Mouse (Mus musculus) midbrain, embryonic 14.5 days (tissue): ENCODE results near the gene Agpat3. TPM values are rescaled to one million over a fixed set of nuclear protein-coding genes. Genes with fewer than 3 reads are reported as not detected.

Experiments
- ATAC-seq: fragments of 200-750 bp; cut with Nextera tagmentation; 2 replicates; pipeline ENCODE4 v1.8.0; 2017; ENCODE audit warnings: moderate number of reproducible peaks, moderate library complexity; ENCODE audit not compliant: low FRiP score, low TSS enrichment
- DNase-seq: peaks from one replicate; pipeline ENCODE4 v3.0.0-alpha.2; 2015
- H3K27ac ChIP-seq: fragments of 300-500 bp; sonication (generic); replicated peaks from 2 replicates; pipeline ENCODE4 v1.5.1; 2014; ENCODE audit warnings: mild to moderate bottlenecking, low read depth, low read length, moderate library complexity
- H3K27me3 ChIP-seq: fragments of 300-500 bp; sonication (generic); 2 replicates; pipeline ENCODE4 v1.6.1; 2014; ENCODE audit warnings: low read length, control low read depth, mixed read lengths; ENCODE audit not compliant: control insufficient read depth, insufficient read depth
- H3K36me3 ChIP-seq: fragments of 300-500 bp; sonication (generic); 2 replicates; pipeline ENCODE4 v1.6.1; 2014; ENCODE audit warnings: low read length, control low read depth; ENCODE audit not compliant: control insufficient read depth, insufficient read depth
- H3K4me1 ChIP-seq: fragments of 300-500 bp; sonication (generic); 2 replicates; pipeline ENCODE4 v1.6.1; 2014; ENCODE audit warnings: mild to moderate bottlenecking, antibody characterized with exemption, low read length, control low read depth; ENCODE audit not compliant: control insufficient read depth, insufficient read depth
- H3K4me2 ChIP-seq: fragments of 300-500 bp; sonication (generic); 2 replicates; pipeline ENCODE4 v1.6.1; 2014; ENCODE audit warnings: mild to moderate bottlenecking, low read length, moderate library complexity
- H3K4me3 ChIP-seq: fragments of 300-500 bp; sonication (generic); replicated peaks from 2 replicates; pipeline ENCODE4 v1.5.1; 2014; ENCODE audit warnings: low read depth, low read length
- H3K9ac ChIP-seq: fragments of 300-500 bp; sonication (generic); replicated peaks from 2 replicates; pipeline ENCODE4 v1.6.1; 2014; ENCODE audit warnings: mild to moderate bottlenecking, low read length, moderate library complexity
- H3K9me3 ChIP-seq: fragments of 300-500 bp; sonication (generic); 2 replicates; pipeline ENCODE4 v1.6.1; 2016; ENCODE audit warnings: low read length, control low read depth, mixed read lengths; ENCODE audit not compliant: control insufficient read depth
- WGBS: fragments of 180-500 bp; shearing (Covaris S2); extraction: QIAGEN DNeasy Blood & Tissue Kit; methylation state at CpG from one replicate; pipeline ENCODE4 v1.1.7; 2014; 5-methylcytosine and 5-hydroxymethylcytosine counted together
- polyA plus RNA-seq: library from polyadenylated mRNA; unstranded; fragments of >200 nt; fragmentation: Nextera tagmentation; extraction: Ambion mirVana; gene quantifications from 2 replicates; pipeline ENCODE4 v1.2.1, GENCODE M21; 2014

Agpat3 gene
- polyA plus RNA-seq, 1 experiment from 2014 or later, result 61.4 TPM

- WGBS, result 66% methylated on average over 20 of the region's 20 CpGs
- Histone ChIP-seq H3K4me1 (no peaks in the 10 kb centered on the region), H3K4me2 (no peak overlapping the region), H3K9ac (no peak overlapping the region), H3K9me3 (no peaks in the 10 kb centered on the region), H3K4me3 (no peak overlapping the region), H3K36me3 (no peaks in the 10 kb centered on the region), H3K27ac (no peak overlapping the region), H3K27me3 (peaks cover 11% of the 10 kb centered on the region)
- DNase-seq, result no peak
- no peak for ATAC-seq
Measured at GRCm38 (mm10) chr10:78388216-78388980, 36.1 kb upstream of the Agpat3 start.

GRCm38 (mm10) chr10:78385520-78385919 is 33.2 kb upstream of the Agpat3 start:
- DNase-seq (no peak), ATAC-seq (no peak)
- H3K9ac ChIP-seq, result no peak overlapping the region
- H3K4me1 ChIP-seq, result no peaks in the 10 kb centered on the region
- no peaks in the 10 kb centered on the region for H3K9me3 ChIP-seq
- WGBS, result 74% methylated on average over 5 of the region's 5 CpGs
- no peaks in the 10 kb centered on the region for H3K36me3 ChIP-seq
- H3K4me3 ChIP-seq, result no peak overlapping the region
- no peak overlapping the region for H3K27ac ChIP-seq
- H3K4me2 ChIP-seq, result no peak overlapping the region
- H3K27me3 ChIP-seq, result no peaks in the 10 kb centered on the region; the same call in none of the 2 replicates

- no peak overlapping the region for H3K4me3 ChIP-seq
- no peaks in the 10 kb centered on the region for H3K4me1 ChIP-seq
- ATAC-seq (no peak), DNase-seq (no peak)
- no peak overlapping the region for H3K9ac ChIP-seq
- no peak overlapping the region for H3K27ac ChIP-seq
- no peak overlapping the region for H3K4me2 ChIP-seq
- H3K27me3 ChIP-seq, result no peaks in the 10 kb centered on the region
- WGBS, result 69% methylated on average over 3 of the region's 3 CpGs
- H3K36me3 ChIP-seq, result no peaks in the 10 kb centered on the region
- no peaks in the 10 kb centered on the region for H3K9me3 ChIP-seq
Measured at GRCm38 (mm10) chr10:78383567-78383966, 31.3 kb upstream of the Agpat3 start.

- Histone ChIP-seq H3K9ac (no peak overlapping the region), H3K4me2 (no peak overlapping the region), H3K36me3 (no peaks in the 10 kb centered on the region), H3K9me3 (no peaks in the 10 kb centered on the region), H3K27me3 (no peaks in the 10 kb centered on the region), H3K4me3 (no peak overlapping the region), H3K27ac (no peak overlapping the region), H3K4me1 (no peaks in the 10 kb centered on the region)
- no peak for DNase-seq
- no peak for ATAC-seq
- WGBS, result 94% methylated on average over 7 of the region's 7 CpGs
Measured at GRCm38 (mm10) chr10:78378516-78378915, 26.2 kb upstream of the Agpat3 start.

GRCm38 (mm10) chr10:78372681-78373668 is 20.7 kb upstream of the Agpat3 start:
- H3K4me2 ChIP-seq, result no peak overlapping the region
- ATAC-seq (no peak), DNase-seq (no peak)
- H3K27me3 ChIP-seq, result no peaks in the 10 kb centered on the region
- H3K4me1 ChIP-seq, result no peaks in the 10 kb centered on the region
- no peaks in the 10 kb centered on the region for H3K9me3 ChIP-seq
- 71% methylated on average over 27 of the region's 27 CpGs for WGBS
- no peak overlapping the region for H3K4me3 ChIP-seq
- no peak overlapping the region for H3K9ac ChIP-seq
- no peaks in the 10 kb centered on the region for H3K36me3 ChIP-seq
- no peak overlapping the region for H3K27ac ChIP-seq

- H3K27ac ChIP-seq, result no peak overlapping the region
- no peak overlapping the region for H3K9ac ChIP-seq
- H3K27me3 ChIP-seq, result no peaks in the 10 kb centered on the region
- ATAC-seq, result no peak
- H3K4me1 ChIP-seq, result no peaks in the 10 kb centered on the region
- H3K4me2 ChIP-seq, result no peak overlapping the region
- H3K9me3 ChIP-seq, result no peaks in the 10 kb centered on the region
- 92% methylated on average over 6 of the region's 6 CpGs for WGBS
- H3K4me3 ChIP-seq, result no peak overlapping the region
- no peak for DNase-seq
- no peaks in the 10 kb centered on the region for H3K36me3 ChIP-seq
Measured at GRCm38 (mm10) chr10:78371746-78372145, 19.5 kb upstream of the Agpat3 start.

- Histone ChIP-seq H3K4me3 (no peak overlapping the region), H3K4me1 (no peaks in the 10 kb centered on the region), H3K27me3 (no peaks in the 10 kb centered on the region), H3K9ac (no peak overlapping the region), H3K9me3 (no peaks in the 10 kb centered on the region), H3K4me2 (no peak overlapping the region), H3K36me3 (no peaks in the 10 kb centered on the region), H3K27ac (no peak overlapping the region)
- DNase-seq (no peak), ATAC-seq (no peak)
- 46% methylated on average over 4 of the region's 4 CpGs for WGBS
Measured at GRCm38 (mm10) chr10:78367586-78367985, 15.3 kb upstream of the Agpat3 start.

GRCm38 (mm10) chr10:78366851-78367312 is 14.6 kb upstream of the Agpat3 start:
- no peak overlapping the region for H3K27ac ChIP-seq
- DNase-seq, result no peak
- no peaks in the 10 kb centered on the region for H3K4me1 ChIP-seq
- no peak overlapping the region for H3K4me2 ChIP-seq
- no peaks in the 10 kb centered on the region for H3K9me3 ChIP-seq
- 80% methylated on average over 9 of the region's 9 CpGs for whole genome bisulfite sequencing
- no peak overlapping the region for H3K9ac ChIP-seq
- no peak overlapping the region for H3K4me3 ChIP-seq
- H3K27me3 ChIP-seq, result no peaks in the 10 kb centered on the region
- no peaks in the 10 kb centered on the region for H3K36me3 ChIP-seq
- ATAC-seq, result no peak
